Mouse (Mus musculus): Measurements from ENCODE around the gene Gm38392. TPM values are rescaled to one million over a fixed set of nuclear protein-coding genes. Genes with fewer than 3 reads are reported as not detected.
A peak's percentile ranks its signal among the peaks of the same experiment; 100 is the strongest.

Gm38392 gene
- polyA plus RNA-seq, 1 experiment from 2014 or later = 2.9 TPM

DNA sequence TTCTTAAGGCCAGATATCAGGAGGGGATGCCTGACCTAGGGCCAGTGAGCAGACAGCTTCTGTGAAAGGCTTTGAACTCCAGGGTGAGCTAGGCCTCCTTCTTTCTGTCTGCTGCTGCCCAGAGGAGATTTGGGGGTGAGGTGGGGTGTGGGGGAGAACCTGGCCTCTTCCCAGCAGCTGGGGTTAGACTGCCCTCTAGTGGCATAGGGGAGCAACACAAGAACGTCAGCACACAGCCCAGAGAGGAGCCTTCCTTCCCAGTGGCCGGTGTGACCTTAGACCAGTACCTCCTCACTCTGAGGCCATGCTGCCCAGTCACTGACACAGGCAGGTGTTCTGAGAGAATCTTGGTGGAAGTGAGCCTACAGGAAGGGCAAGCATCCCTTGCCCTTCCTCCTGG is 42.9 kb downstream of the Gm38392 start:
- Histone ChIP-seq H3K36me3 (no peaks in the 10 kb centered on the region), H3K27me3 (peaks cover 85% of the 10 kb centered on the region), H3K27ac (no peak overlapping the region), H3K4me1 (peaks cover 7% of the 10 kb centered on the region), H3K4me2 (no peak overlapping the region), H3K9ac (no peak overlapping the region), H3K9me3 (replicated peaks) (no peaks in the 10 kb centered on the region), H3K4me3 (replicated peaks) (no peak overlapping the region)
- 11% methylated on average over 2 of the region's 2 CpGs for WGBS
- ATAC-seq (replicated peaks; ENCODE audit: low FRiP score) = 0 out of 2 replicates have a peak, but pooled peaks have one; percentile 35

GRCm38 (mm10) chr3:88242531-88242930 is 44.5 kb downstream of the Gm38392 start:
- Histone ChIP-seq H3K4me1 (peaks cover 7% of the 10 kb centered on the region), H3K36me3 (no peaks in the 10 kb centered on the region), H3K27ac (no peak overlapping the region), H3K4me3 (replicated peaks) (no peak overlapping the region), H3K4me2 (no peak overlapping the region), H3K9ac (no peak overlapping the region), H3K9me3 (replicated peaks) (no peaks in the 10 kb centered on the region), H3K27me3 (peaks cover 94% of the 10 kb centered on the region)
- no peak for ATAC-seq (replicated peaks; ENCODE audit: low FRiP score)
- 2% methylated on average over 13 of the region's 13 CpGs for WGBS

DNA sequence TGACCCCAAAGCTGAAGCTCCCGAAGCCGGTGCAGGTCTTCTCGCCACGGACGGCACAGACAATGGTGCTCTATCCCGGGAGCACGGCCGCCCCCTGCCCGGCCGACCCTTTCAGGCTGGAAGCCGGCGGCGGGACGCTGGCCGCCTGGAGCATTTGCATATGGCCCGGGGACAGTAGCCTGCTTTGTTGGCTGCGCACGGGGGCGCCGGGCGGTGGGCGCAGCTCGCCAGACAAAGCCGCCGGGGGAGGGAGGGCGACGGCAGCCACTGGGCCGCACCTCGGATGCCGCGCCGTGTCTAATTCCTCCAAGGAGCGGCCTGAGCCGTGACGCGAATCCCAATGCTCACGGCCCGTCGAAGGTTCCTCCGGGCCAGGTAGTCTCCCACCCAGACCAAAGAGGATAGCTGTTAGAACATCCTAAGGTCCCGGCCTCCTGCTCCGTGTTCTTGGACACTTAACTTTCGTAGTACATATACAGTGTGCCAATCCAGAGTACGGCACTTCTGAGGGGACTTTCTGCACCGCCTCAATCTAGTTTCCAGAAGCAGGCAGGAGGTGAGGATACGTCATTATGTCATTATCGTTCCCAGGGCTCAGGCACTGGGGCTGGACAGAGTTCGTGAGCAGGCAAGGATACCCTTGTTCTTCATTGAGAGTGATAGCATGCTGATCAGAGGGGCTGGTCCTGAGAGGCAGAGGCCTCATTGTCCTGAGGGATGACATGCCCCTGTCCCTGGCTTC is 45.8 kb downstream of the Gm38392 start:
- Histone ChIP-seq H3K4me1 (peaks cover 7% of the 10 kb centered on the region), H3K4me3 (replicated peaks) (peak overlapping the region; percentile 31), H3K9ac (0 out of 2 replicates have a peak overlapping the region, but pooled peaks have one; percentile 0), H3K9me3 (replicated peaks) (no peaks in the 10 kb centered on the region), H3K4me2 (peak overlapping the region; percentile 51), H3K27ac (no peak overlapping the region), H3K36me3 (no peaks in the 10 kb centered on the region), H3K27me3 (peaks cover 98% of the 10 kb centered on the region)
- 3% methylated on average over 48 of the region's 48 CpGs for WGBS
- no peak for ATAC-seq (replicated peaks; ENCODE audit: low FRiP score)

GRCm38 (mm10) chr3:88239446-88239845 is 47.6 kb downstream of the Gm38392 start:
- H3K9ac ChIP-seq = no peak overlapping the region
- ATAC-seq (replicated peaks; ENCODE audit: low FRiP score) = no peak
- H3K27me3 ChIP-seq = peaks cover 93% of the 10 kb centered on the region

DNA sequence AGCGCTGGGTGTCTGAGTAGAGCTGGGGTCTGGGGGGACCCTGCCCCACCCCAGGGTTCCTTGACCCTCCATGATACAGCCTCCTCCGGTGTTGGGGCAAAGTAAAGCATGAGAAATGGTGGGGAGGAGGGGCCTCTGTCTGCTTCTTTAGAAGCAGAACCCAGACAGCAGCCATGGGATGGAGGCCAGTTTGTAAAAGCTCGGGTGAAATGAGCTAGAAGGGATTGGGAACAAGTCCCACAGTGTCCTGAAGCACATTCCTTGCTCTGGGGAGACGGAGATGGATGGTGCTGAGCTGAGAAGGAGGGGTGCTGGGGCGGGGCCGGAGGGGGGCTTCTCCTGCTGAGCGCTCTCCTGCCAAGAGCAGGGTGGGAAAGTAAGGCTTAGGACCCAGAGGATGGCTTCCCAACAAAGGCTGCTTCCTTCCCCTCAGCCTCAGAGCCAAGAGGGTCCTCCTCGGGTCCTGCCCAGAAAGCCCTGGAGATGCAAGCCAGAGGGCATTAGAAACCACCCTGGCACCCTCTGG is 48.1 kb downstream of the Gm38392 start:
- no peak for ATAC-seq (replicated peaks; ENCODE audit: low FRiP score)
- H3K4me1 ChIP-seq = peaks cover 10% of the 10 kb centered on the region
- H3K9me3 ChIP-seq (replicated peaks) = no peaks in the 10 kb centered on the region
- H3K27ac ChIP-seq = no peak overlapping the region
- no peak overlapping the region for H3K4me2 ChIP-seq
- no peak overlapping the region for H3K9ac ChIP-seq
- no peaks in the 10 kb centered on the region for H3K36me3 ChIP-seq
- peaks cover 92% of the 10 kb centered on the region for H3K27me3 ChIP-seq
- H3K4me3 ChIP-seq (replicated peaks) = no peak overlapping the region
- WGBS = 41% methylated on average over 8 of the region's 8 CpGs

More at GRCm38 (mm10) chr3:88239446-88239845, 47.6 kb downstream of the Gm38392 start:
- Histone ChIP-seq H3K27ac (no peak overlapping the region), H3K36me3 (no peaks in the 10 kb centered on the region), H3K9me3 (replicated peaks) (no peaks in the 10 kb centered on the region), H3K4me2 (no peak overlapping the region), H3K4me1 (peaks cover 7% of the 10 kb centered on the region), H3K4me3 (replicated peaks) (no peak overlapping the region)
- WGBS = 59% methylated on average over 4 of the region's 4 CpGs

- no peak for ATAC-seq (replicated peaks; ENCODE audit: low FRiP score)
- Histone ChIP-seq H3K9ac (no peak overlapping the region), H3K27ac (no peak overlapping the region), H3K27me3 (peaks cover 91% of the 10 kb centered on the region), H3K4me2 (0 out of 2 replicates have a peak overlapping the region, but pooled peaks have one; percentile 5), H3K4me1 (peaks cover 11% of the 10 kb centered on the region), H3K4me3 (replicated peaks) (no peak overlapping the region), H3K9me3 (replicated peaks) (no peaks in the 10 kb centered on the region), H3K36me3 (no peaks in the 10 kb centered on the region)
- 8% methylated on average over 10 of the region's 10 CpGs for WGBS
Observed at GRCm38 (mm10) chr3:88237556-88238194, 49.3 kb downstream of the Gm38392 start.

- Histone ChIP-seq H3K27me3 (peaks cover 89% of the 10 kb centered on the region), H3K9ac (no peak overlapping the region), H3K4me2 (no peak overlapping the region), H3K9me3 (replicated peaks) (no peaks in the 10 kb centered on the region), H3K27ac (no peak overlapping the region), H3K36me3 (no peaks in the 10 kb centered on the region), H3K4me1 (peaks cover 14% of the 10 kb centered on the region), H3K4me3 (replicated peaks) (no peak overlapping the region)
- no peak for ATAC-seq (replicated peaks; ENCODE audit: low FRiP score)
- 34% methylated on average over 6 of the region's 6 CpGs for WGBS
Observed at GRCm38 (mm10) chr3:88237161-88237555, 49.9 kb downstream of the Gm38392 start.

GRCm38 (mm10) chr3:88235616-88236015 is 51.4 kb downstream of the Gm38392 start:
- Histone ChIP-seq H3K4me2 (no peak overlapping the region), H3K9ac (no peak overlapping the region), H3K4me3 (replicated peaks) (no peak overlapping the region), H3K4me1 (peaks cover 18% of the 10 kb centered on the region), H3K36me3 (no peaks in the 10 kb centered on the region), H3K27me3 (peaks cover 87% of the 10 kb centered on the region), H3K27ac (no peak overlapping the region), H3K9me3 (replicated peaks) (no peaks in the 10 kb centered on the region)
- no peak for ATAC-seq (replicated peaks; ENCODE audit: low FRiP score)
- WGBS = 54% methylated on average over 2 of the region's 2 CpGs

DNA sequence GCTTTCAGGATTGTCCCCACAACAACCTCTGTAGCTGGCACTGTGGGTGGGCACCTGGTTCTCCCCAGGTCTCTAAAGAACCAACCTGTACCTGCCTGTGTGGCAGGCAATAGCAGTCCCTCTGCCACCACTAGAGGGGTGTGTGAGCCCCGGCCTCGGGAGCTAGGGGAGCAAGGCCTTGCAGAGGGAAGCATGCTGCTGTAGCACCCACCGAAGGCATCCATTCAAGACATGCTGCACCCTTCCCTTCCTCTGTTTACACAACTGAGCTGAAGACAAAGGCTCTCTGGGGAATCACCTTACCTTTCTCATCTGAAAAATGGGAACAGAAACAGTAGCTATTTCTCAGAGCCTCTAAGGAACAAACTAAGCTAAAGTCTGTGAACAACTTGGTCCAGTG is 51.8 kb downstream of the Gm38392 start:
- Histone ChIP-seq H3K9ac (no peak overlapping the region), H3K27me3 (peaks cover 85% of the 10 kb centered on the region), H3K9me3 (replicated peaks) (no peaks in the 10 kb centered on the region), H3K4me3 (replicated peaks) (no peak overlapping the region), H3K27ac (no peak overlapping the region), H3K36me3 (no peaks in the 10 kb centered on the region), H3K4me1 (peaks cover 22% of the 10 kb centered on the region), H3K4me2 (no peak overlapping the region)
- WGBS = 13% methylated on average over 3 of the region's 3 CpGs
- no peak for ATAC-seq (replicated peaks; ENCODE audit: low FRiP score)

DNA sequence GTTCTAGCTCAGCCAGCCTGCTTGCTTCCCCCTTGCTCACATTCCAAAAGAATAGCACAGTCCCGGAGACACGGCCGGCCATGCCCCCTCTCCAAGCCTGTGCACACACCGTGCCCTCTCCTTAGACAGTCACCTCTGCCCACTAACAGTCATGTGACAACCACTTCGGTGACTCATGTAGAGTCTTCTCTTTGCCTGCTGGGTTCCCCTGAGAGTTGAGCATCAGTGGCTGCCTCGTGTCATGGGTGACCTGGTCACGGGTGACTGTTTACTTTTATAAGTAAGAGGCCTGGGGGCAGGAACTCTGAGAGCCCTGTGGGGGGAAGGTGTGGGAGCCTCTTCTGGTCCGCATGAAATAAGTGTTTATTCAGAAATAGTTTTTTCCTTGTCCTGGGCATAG is 53.0 kb downstream of the Gm38392 start:
- no peaks in the 10 kb centered on the region for H3K9me3 ChIP-seq (replicated peaks)
- peaks cover 84% of the 10 kb centered on the region for H3K27me3 ChIP-seq
- H3K4me3 ChIP-seq (replicated peaks) = no peak overlapping the region
- no peak overlapping the region for H3K9ac ChIP-seq
- no peak overlapping the region for H3K4me2 ChIP-seq
- no peak for ATAC-seq (replicated peaks; ENCODE audit: low FRiP score)
- H3K36me3 ChIP-seq = no peaks in the 10 kb centered on the region
- peaks cover 29% of the 10 kb centered on the region for H3K4me1 ChIP-seq
- 36% methylated on average over 8 of the region's 8 CpGs for WGBS
- H3K27ac ChIP-seq = no peak overlapping the region

- 26% methylated on average over 7 of the region's 7 CpGs for WGBS
- Histone ChIP-seq H3K36me3 (no peaks in the 10 kb centered on the region), H3K9me3 (replicated peaks) (no peaks in the 10 kb centered on the region), H3K27ac (no peak overlapping the region), H3K4me3 (replicated peaks) (no peak overlapping the region), H3K9ac (no peak overlapping the region), H3K27me3 (peaks cover 76% of the 10 kb centered on the region), H3K4me1 (peaks cover 30% of the 10 kb centered on the region), H3K4me2 (no peak overlapping the region)
- ATAC-seq (replicated peaks; ENCODE audit: low FRiP score) = no peak
Observed at GRCm38 (mm10) chr3:88232851-88233649, 54.0 kb downstream of the Gm38392 start.

GRCm38 (mm10) chr3:88232301-88232702 is 54.7 kb downstream of the Gm38392 start:
- Histone ChIP-seq H3K4me3 (replicated peaks) (no peak overlapping the region), H3K4me2 (no peak overlapping the region), H3K9ac (no peak overlapping the region), H3K27me3 (peaks cover 69% of the 10 kb centered on the region), H3K36me3 (no peaks in the 10 kb centered on the region), H3K27ac (no peak overlapping the region), H3K4me1 (peaks cover 34% of the 10 kb centered on the region), H3K9me3 (replicated peaks) (no peaks in the 10 kb centered on the region)
- WGBS = 43% methylated on average over 7 of the region's 7 CpGs
- no peak for ATAC-seq (replicated peaks; ENCODE audit: low FRiP score)
